Mouse (Mus musculus) testis, adult 2 months (tissue): ENCODE results near the gene Gpr61.

Experiments used
- CTCF ChIP-seq: fragments of 200-500 bp; IDR thresholded peaks from 2 replicates; pipeline ENCODE4 v1.5.1; 2012; ENCODE audit warnings: low read depth, mild to moderate bottlenecking, inconsistent platforms, low read length, moderate library complexity; ENCODE audit not compliant: control insufficient read depth, insufficient read depth, insufficient replicate concordance
- POLR2A ChIP-seq: fragments of 200-500 bp; IDR thresholded peaks from 2 replicates; pipeline ENCODE4 v1.6.1; 2012; ENCODE audit warnings: low read depth, mild to moderate bottlenecking, inconsistent platforms, low read length, moderate library complexity; ENCODE audit not compliant: control insufficient read depth

- TF ChIP-seq CTCF (no peak), POLR2A (no peak)
These were observed 11.0 kb upstream of the Gpr61 start for GRCm38 (mm10) chr3:108165532-108166315.
